Mouse (Mus musculus): ENCODE results near the gene Slc44a5.
"Not testable (repeated sequence)": the region's sequence is repeated elsewhere in the genome, so short reads cannot be mapped to it uniquely, and the experiment has no call there.

Gene Slc44a5

GRCm38 (mm10) chr3:154111221-154111620, 138.0 kb downstream of the Slc44a5 start:
- no peak for DNase-seq

GRCm38 (mm10) chr3:154114991-154115390, 141.8 kb downstream of the Slc44a5 start:
- no peak for DNase-seq

GRCm38 (mm10) chr3:154115478-154115877, 142.2 kb downstream of the Slc44a5 start:
- DNase-seq = no peak

GRCm38 (mm10) chr3:154116000-154116399, 142.8 kb downstream of the Slc44a5 start:
- DNase-seq = no peak

- DNase-seq = no peak
Observed at GRCm38 (mm10) chr3:154118992-154119603, 145.9 kb downstream of the Slc44a5 start.

GRCm38 (mm10) chr3:154122531-154122930, 149.3 kb downstream of the Slc44a5 start:
- no peak for DNase-seq

GRCm38 (mm10) chr3:154124890-154125575, 151.8 kb downstream of the Slc44a5 start:
- no peak for DNase-seq

GRCm38 (mm10) chr3:154125768-154126376, 152.6 kb downstream of the Slc44a5 start:
- no peak for DNase-seq

- no peak for DNase-seq
Observed at GRCm38 (mm10) chr3:154127246-154127645, 154.0 kb downstream of the Slc44a5 start.

GRCm38 (mm10) chr3:154129036-154129435, 155.8 kb downstream of the Slc44a5 start:
- no peak for DNase-seq

GRCm38 (mm10) chr3:154130431-154131114, 157.3 kb downstream of the Slc44a5 start:
- no peak for DNase-seq

- DNase-seq = no peak
Observed at GRCm38 (mm10) chr3:154133986-154134385, 160.8 kb downstream of the Slc44a5 start.

- no peak for DNase-seq
Observed at GRCm38 (mm10) chr3:154134701-154135100, 161.5 kb downstream of the Slc44a5 start.

- no peak for DNase-seq
Observed at GRCm38 (mm10) chr3:154136501-154136900, 163.3 kb downstream of the Slc44a5 start.

GRCm38 (mm10) chr3:154141346-154141745, 168.1 kb downstream of the Slc44a5 start:
- no peak for DNase-seq

- DNase-seq = no peak
Observed at GRCm38 (mm10) chr3:154142618-154143017, 169.4 kb downstream of the Slc44a5 start.

GRCm38 (mm10) chr3:154145750-154146149, 172.5 kb downstream of the Slc44a5 start:
- no peak for DNase-seq

GRCm38 (mm10) chr3:154149778-154150177, 176.5 kb downstream of the Slc44a5 start:
- DNase-seq = no peak

- DNase-seq = not testable (repeated sequence)
Observed at GRCm38 (mm10) chr3:154153541-154153940, 180.3 kb downstream of the Slc44a5 start.

- DNase-seq = no peak
Observed at GRCm38 (mm10) chr3:154165882-154166281, 192.6 kb downstream of the Slc44a5 start.

- DNase-seq = no peak
Observed at GRCm38 (mm10) chr3:154171881-154172592, 198.8 kb downstream of the Slc44a5 start.

GRCm38 (mm10) chr3:154172593-154172965, 199.3 kb downstream of the Slc44a5 start:
- no peak for DNase-seq

GRCm38 (mm10) chr3:154173556-154173955, 200.3 kb downstream of the Slc44a5 start:
- DNase-seq = no peak

Measured in lung, adult 18-20 months (tissue).